Mouse (Mus musculus) kidney, adult 2 months (tissue): Measurements from ENCODE around the gene Brpf3. TPM values are rescaled to one million over a fixed set of nuclear protein-coding genes. Genes with fewer than 3 reads are reported as not detected.

Experiments
- DNase-seq: peaks from one replicate; pipeline ENCODE4 v3.0.0; 2021
- H3K27ac ChIP-seq: fragments of 200-500 bp; 2 replicates; pipeline ENCODE4 v1.5.1; 2012; ENCODE audit warnings: low read depth, low read length, control low read depth, inconsistent platforms; ENCODE audit not compliant: insufficient read depth
- H3K27me3 ChIP-seq: fragments of 200-500 bp; replicated peaks from 2 replicates; pipeline ENCODE4 v1.6.1; 2012; ENCODE audit warnings: mild to moderate bottlenecking, moderate library complexity, low read length, inconsistent platforms; ENCODE audit not compliant: control insufficient read depth, insufficient read depth
- H3K36me3 ChIP-seq: fragments of 200-500 bp; 2 replicates; pipeline ENCODE4 v1.6.1; 2012; ENCODE audit warnings: mild to moderate bottlenecking, moderate library complexity, low read length, inconsistent platforms; ENCODE audit not compliant: control insufficient read depth, insufficient read depth
- H3K4me1 ChIP-seq: fragments of 200-500 bp; 2 replicates; pipeline ENCODE4 v1.6.1; 2011; ENCODE audit warnings: low read length; ENCODE audit not compliant: control insufficient read depth, insufficient read depth
- H3K4me3 ChIP-seq: fragments of 200-500 bp; 2 replicates; pipeline ENCODE4 v1.5.1; 2011; ENCODE audit warnings: mild to moderate bottlenecking, low read depth, low read length, control low read depth; ENCODE audit not compliant: insufficient read depth
- CTCF ChIP-seq: fragments of 200-500 bp; conservative IDR thresholded peaks from 2 replicates; pipeline ENCODE4 v1.5.1; 2011; ENCODE audit warnings: low read depth, mild to moderate bottlenecking, control low read depth, low read length, moderate library complexity, mixed read lengths; ENCODE audit not compliant: insufficient read depth, insufficient read length
- POLR2A ChIP-seq: fragments of 200-500 bp; IDR thresholded peaks from one replicate; pipeline ENCODE4 v1.6.1; 2011; ENCODE audit warnings: low read depth, low read length, control low read depth
- WGBS: fragments of 180-500 bp; shearing (Covaris S2); methylation state at CpG from one replicate; pipeline ENCODE4 v1.1.7; 2018; 5-methylcytosine and 5-hydroxymethylcytosine counted together
- polyA plus RNA-seq: library from polyadenylated mRNA; depleted of rRNA; stranded (reverse); fragments of >200 nt; gene quantifications from 2 replicates; pipeline ENCODE4 v1.2.3, GENCODE M21; 2012

Brpf3 gene
- polyA plus RNA-seq, 1 experiment, result 31.3 TPM

DNA sequence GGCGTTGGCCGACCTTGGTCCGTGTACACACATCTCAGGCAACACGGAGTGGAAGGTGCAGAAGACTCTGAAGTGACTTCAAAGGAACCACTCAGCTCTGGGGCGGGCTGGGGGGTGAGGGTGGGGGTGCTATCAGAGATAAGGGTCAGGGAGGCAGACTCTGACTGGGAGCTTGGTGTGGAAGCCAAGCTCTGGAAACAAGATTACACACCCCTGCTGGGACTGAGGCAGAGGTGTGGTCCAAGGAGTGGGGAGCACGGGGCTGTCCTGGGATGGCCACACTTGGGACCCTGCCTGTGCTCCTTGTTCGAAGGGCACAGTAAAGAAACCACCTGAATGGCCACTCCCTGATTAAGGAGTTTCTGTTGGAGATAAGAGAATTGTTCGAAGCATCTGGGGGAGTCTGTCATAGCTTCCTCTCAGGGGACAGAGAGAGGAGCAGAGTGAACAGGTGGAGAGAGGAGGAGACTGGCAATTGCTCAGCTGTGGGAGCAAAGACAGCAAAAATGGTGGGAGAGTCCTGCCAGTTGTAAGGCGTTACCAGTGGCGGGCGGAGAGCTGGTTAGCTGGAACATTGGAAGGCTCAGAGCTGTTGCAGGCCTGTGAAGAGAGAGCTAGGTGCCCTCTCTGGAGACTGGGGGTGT lies 46.2 kb downstream of the Brpf3 start:
- DNase-seq, result no peak
- H3K27ac ChIP-seq, result no peak overlapping the region
- WGBS, result 57% methylated on average over 11 of the region's 11 CpGs
- H3K4me1 ChIP-seq, result no peaks in the 10 kb centered on the region
- no peaks in the 10 kb centered on the region for H3K27me3 ChIP-seq
- H3K4me3 ChIP-seq, result no peak overlapping the region
- H3K36me3 ChIP-seq, result no peaks in the 10 kb centered on the region
- TF ChIP-seq POLR2A, result no peak
- TF ChIP-seq CTCF, result no peak

DNA sequence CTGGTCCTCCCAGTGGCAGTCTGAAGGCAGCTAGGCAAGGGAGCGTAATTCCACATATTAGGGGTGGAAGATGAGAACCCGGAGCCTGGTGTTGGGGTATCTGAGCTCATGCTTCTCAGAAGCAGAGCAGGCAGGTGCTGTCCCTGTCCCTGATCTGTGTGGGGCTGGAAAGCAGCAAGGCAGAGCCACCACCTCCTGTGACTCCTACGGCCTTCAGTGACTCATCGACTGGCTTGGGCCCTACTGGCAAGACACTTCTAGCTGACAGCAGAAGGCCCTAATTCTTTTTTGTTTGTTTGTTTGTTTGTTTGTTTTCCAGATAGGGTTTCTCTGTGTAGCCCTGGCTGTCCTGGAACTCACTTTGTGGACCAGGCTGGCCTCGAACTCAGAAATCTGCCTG lies 49.6 kb downstream of the Brpf3 start:
- TF ChIP-seq POLR2A, result no peak
- TF ChIP-seq CTCF, result no peak
- Histone ChIP-seq H3K27ac (no peak overlapping the region), H3K4me3 (no peak overlapping the region), H3K4me1 (no peaks in the 10 kb centered on the region), H3K36me3 (no peaks in the 10 kb centered on the region), H3K27me3 (no peaks in the 10 kb centered on the region)
- no peak for DNase-seq
- WGBS, result 95% methylated on average over 5 of the region's 5 CpGs

DNA sequence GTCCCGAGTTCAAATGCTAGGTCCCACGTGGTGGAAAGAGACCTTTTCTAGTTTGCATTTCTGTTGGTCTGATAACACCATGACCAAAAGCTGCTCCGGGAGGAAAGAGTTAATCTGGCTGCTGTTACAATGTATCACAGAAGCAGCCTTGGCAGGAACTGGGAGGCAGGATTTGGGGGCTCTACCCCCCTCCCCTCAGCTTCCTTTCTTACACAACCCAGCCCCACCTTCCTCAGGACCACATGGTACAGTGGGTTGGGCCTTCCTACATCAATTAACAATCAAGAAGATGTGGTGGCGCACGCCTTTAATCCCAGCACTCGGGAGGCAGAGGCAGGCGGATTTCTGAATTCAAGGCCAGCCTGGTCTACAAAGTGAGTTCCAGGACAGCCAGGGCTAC lies 53.5 kb downstream of the Brpf3 start:
- WGBS, result 86% methylated on average over 7 of the region's 7 CpGs
- no peaks in the 10 kb centered on the region for H3K27me3 ChIP-seq
- no peaks in the 10 kb centered on the region for H3K4me1 ChIP-seq
- no peak for DNase-seq
- H3K27ac ChIP-seq, result no peak overlapping the region
- no peak for TF ChIP-seq CTCF
- TF ChIP-seq POLR2A, result no peak
- no peak overlapping the region for H3K4me3 ChIP-seq
- no peaks in the 10 kb centered on the region for H3K36me3 ChIP-seq

DNA sequence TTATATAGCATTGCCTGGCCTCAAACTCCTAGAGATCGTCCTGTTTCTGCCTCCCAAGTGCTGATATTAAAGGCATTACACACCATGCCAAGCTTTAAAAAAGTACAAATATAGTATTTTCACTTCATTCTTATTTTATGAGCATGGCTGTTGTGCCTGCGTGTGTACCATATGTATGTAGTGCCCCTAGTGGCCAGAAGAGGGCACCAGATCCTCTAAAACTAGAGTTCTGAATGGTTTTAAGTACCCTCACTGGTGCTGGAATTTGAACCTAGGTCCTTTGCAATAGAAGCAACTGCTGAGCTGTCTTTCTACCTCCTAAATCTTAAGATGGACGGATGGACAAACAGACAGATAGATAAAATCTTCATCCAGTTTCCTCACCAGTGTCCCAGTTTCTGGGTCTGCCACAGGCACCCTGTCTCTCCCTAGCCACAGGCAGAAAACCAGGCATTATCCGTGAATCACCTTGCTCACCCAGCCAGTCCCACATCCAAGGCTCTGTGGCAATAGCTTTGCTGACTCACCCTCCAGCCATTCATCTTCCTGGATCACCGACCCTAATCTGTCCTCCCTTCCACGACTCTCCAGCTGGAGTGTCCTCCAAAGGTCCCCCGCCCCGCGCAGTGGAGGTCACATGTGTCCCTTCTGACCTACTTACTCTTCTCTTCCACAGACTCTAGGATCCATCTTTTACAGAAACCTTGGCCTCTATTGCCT lies 54.4 kb downstream of the Brpf3 start:
- 53% methylated on average over 9 of the region's 9 CpGs for WGBS
- H3K27me3 ChIP-seq, result no peaks in the 10 kb centered on the region
- TF ChIP-seq CTCF (peak; percentile 41), POLR2A (no peak)
- H3K36me3 ChIP-seq, result no peaks in the 10 kb centered on the region
- H3K4me3 ChIP-seq, result no peak overlapping the region
- H3K27ac ChIP-seq, result no peak overlapping the region
- H3K4me1 ChIP-seq, result no peaks in the 10 kb centered on the region
- peak; percentile 29 for DNase-seq

DNA sequence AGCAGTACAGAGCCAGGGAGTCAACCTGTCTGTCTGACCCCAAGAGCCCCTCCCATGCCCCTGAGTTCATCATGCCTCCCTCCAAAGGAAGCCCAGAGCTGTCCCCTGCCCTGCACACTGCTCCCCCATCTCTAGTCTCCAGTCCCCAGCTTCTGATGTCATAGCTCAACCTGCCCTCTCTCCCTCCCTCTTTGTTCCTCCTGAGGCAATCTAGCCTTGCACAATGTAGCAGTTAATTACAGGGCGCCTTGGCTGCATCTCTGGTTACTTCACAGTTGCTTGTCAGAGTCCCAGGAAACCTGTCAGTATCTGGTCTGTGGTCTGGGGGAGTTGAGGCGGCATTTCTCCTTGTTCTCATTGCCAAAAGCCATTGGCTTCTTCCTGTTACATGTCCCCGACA lies 55.1 kb downstream of the Brpf3 start:
- Histone ChIP-seq H3K36me3 (no peaks in the 10 kb centered on the region), H3K4me3 (no peak overlapping the region), H3K27ac (no peak overlapping the region), H3K4me1 (no peaks in the 10 kb centered on the region), H3K27me3 (no peaks in the 10 kb centered on the region)
- 34% methylated on average over 3 of the region's 3 CpGs for WGBS
- TF ChIP-seq POLR2A, result no peak
- TF ChIP-seq CTCF, result no peak
- no peak for DNase-seq

DNA sequence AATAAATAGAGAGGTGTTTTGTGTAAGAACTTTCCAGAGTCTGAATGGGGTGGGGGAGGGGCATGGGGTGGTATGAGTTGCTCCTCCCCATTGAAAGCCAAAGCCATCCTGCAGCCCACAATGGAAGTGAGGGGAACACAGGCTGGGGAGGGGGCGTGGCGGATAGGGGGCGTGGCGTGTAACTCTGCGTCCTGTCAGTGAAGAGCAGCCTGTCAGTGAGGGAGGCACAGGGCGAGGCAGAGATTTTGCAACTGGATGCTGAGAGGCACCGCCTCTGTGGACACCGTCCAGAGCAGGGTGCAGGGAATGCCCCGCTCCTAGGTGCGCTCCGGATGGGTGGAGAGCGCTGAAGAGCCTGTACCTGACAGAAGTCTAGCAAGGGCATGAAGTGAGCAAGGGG lies 57.3 kb downstream of the Brpf3 start, which contains the start of gene Pnpla1:
Gene Pnpla1 (plus strand): TSS at position 207 of the 400 bp plus-strand sequence.
- Histone ChIP-seq H3K27me3 (no peaks in the 10 kb centered on the region), H3K4me1 (no peaks in the 10 kb centered on the region), H3K4me3 (no peak within 1 kb of the TSS), H3K27ac (no peak within 1 kb of the TSS), H3K36me3 (no peaks in the 10 kb centered on the region)
- no peak for TF ChIP-seq POLR2A
- TF ChIP-seq CTCF, result no peak
- 48% methylated on average over 12 of the region's 12 CpGs for WGBS
- DNase-seq, result no peak

DNA sequence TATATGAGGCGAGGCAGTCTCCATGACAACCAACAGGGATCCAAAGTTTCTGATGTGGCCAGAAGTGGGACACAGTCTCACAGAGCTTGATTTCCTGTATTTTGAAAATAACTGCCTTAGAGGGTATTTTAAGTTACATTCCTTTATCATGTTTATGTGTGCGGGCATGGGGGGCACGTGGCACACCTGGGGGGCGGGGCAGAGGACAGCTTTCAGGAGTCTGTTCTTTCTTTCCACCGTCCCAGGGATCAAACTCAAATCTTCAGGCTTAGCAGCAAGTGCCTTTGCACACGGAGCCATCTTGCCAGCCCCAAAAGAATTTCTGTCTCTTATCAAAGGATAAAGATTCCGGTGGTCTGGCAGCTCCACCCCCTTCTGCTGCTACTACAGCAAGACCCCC lies 63.0 kb downstream of the Brpf3 start:
- Histone ChIP-seq H3K4me3 (no peak overlapping the region), H3K4me1 (no peaks in the 10 kb centered on the region), H3K27ac (no peak overlapping the region), H3K36me3 (no peaks in the 10 kb centered on the region), H3K27me3 (no peaks in the 10 kb centered on the region)
- no peak for DNase-seq
- TF ChIP-seq CTCF (no peak), POLR2A (no peak)
- 78% methylated on average over 7 of the region's 7 CpGs for WGBS
